Mouse (Mus musculus) spleen, adult 2 months (tissue): ENCODE results near the gene Smarcc2. TPM values are rescaled to one million over a fixed set of nuclear protein-coding genes. Genes with fewer than 3 reads are reported as not detected.

ENCODE experiments used
- DNase-seq, 2 experiments: peaks; one replicate each; pipeline versions ENCODE4 v3.0.0 to v3.0.0-alpha.2; 2012 to 2021; ENCODE audit warnings: low spot score in 2 of 2, low read depth in 1 of 2
- H3K27ac ChIP-seq: fragments of 200-500 bp; 2 replicates; pipeline ENCODE4 v1.5.1; 2012; ENCODE audit warnings: low read length, inconsistent platforms; ENCODE audit not compliant: insufficient read depth
- H3K27me3 ChIP-seq: fragments of 200-500 bp; 2 replicates; pipeline ENCODE4 v1.6.1; 2012; ENCODE audit warnings: mild to moderate bottlenecking, moderate library complexity, low read length, inconsistent platforms; ENCODE audit not compliant: control insufficient read depth, insufficient read depth
- H3K36me3 ChIP-seq: fragments of 200-500 bp; 2 replicates; pipeline ENCODE4 v1.6.1; 2012; ENCODE audit warnings: mild to moderate bottlenecking, low read length, inconsistent platforms; ENCODE audit not compliant: control insufficient read depth, insufficient read depth
- H3K4me1 ChIP-seq: fragments of 200-500 bp; 2 replicates; pipeline ENCODE4 v1.6.1; 2011; ENCODE audit warnings: inconsistent platforms; ENCODE audit not compliant: control insufficient read depth, insufficient read depth, insufficient read length
- H3K4me3 ChIP-seq: fragments of 200-500 bp; 2 replicates; pipeline ENCODE4 v1.5.1; 2011; ENCODE audit warnings: mild to moderate bottlenecking, inconsistent platforms; ENCODE audit not compliant: insufficient read depth, insufficient read length; ENCODE audit errors: extremely low read depth
- CTCF ChIP-seq: fragments of 200-500 bp; IDR thresholded peaks from 2 replicates; pipeline ENCODE4 v1.5.1; 2011; ENCODE audit warnings: mild to moderate bottlenecking, inconsistent platforms; ENCODE audit not compliant: insufficient read depth, insufficient read length, insufficient replicate concordance; ENCODE audit errors: extremely low read depth
- POLR2A ChIP-seq: fragments of 200-500 bp; IDR thresholded peaks from 2 replicates; pipeline ENCODE4 v1.6.1; 2011; ENCODE audit warnings: low read depth, low read length, inconsistent platforms
- WGBS: fragments of 180-500 bp; shearing (Covaris S2); methylation state at CpG from one replicate; pipeline ENCODE4 v1.1.7; 2018; 5-methylcytosine and 5-hydroxymethylcytosine counted together
- polyA plus RNA-seq: library from polyadenylated mRNA; depleted of rRNA; stranded (reverse); fragments of >200 nt; gene quantifications from 2 replicates; pipeline ENCODE4 v1.2.3, GENCODE M21; 2012

Gene Smarcc2
- polyA plus RNA-seq, 1 experiment = 67.8 TPM

- H3K27ac ChIP-seq = no peak overlapping the region
- 47% methylated on average over 1 of the region's 1 CpGs for WGBS
- TF ChIP-seq CTCF = no peak
- DNase-seq = no peak
- no peak overlapping the region for H3K4me3 ChIP-seq
- peaks cover 14% of the 10 kb centered on the region for H3K36me3 ChIP-seq
- peaks cover 16% of the 10 kb centered on the region for H3K4me1 ChIP-seq
- no peaks in the 10 kb centered on the region for H3K27me3 ChIP-seq
Measured at GRCm38 (mm10) chr10:128413076-128413475, 46.0 kb upstream of the Smarcc2 start.

DNA sequence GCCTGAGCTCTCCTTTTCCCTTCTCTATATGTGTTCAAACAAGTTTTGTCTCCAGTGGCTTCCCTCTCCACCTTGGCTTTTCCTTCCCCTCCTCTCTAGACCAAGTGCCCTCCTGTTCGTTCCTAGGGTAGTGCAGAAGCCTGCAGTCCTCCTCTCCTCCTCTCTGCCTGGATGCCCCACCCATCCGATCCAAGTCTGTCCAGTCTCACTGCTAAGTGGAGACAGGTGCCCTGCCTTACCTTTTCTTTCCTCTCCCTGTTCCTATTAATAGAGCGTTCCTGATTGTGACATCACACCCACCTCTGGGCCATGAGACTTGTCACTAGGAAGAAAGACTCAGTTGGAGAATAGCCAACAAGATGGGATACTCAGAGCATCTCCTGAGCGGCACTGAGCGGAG is 44.2 kb upstream of the Smarcc2 start:
- no peak overlapping the region for H3K4me3 ChIP-seq
- no peak for TF ChIP-seq CTCF
- no peak for TF ChIP-seq POLR2A
- H3K36me3 ChIP-seq = peaks cover 20% of the 10 kb centered on the region
- H3K27ac ChIP-seq = no peak overlapping the region
- DNase-seq = no peak
- WGBS = 89% methylated on average over 5 of the region's 5 CpGs
- H3K27me3 ChIP-seq = no peaks in the 10 kb centered on the region
- peaks cover 11% of the 10 kb centered on the region; the same call in 1 of the 2 replicates for H3K4me1 ChIP-seq

- Histone ChIP-seq H3K36me3 (peaks cover 25% of the 10 kb centered on the region), H3K27ac (no peak overlapping the region), H3K27me3 (no peaks in the 10 kb centered on the region), H3K4me1 (peaks cover 7% of the 10 kb centered on the region), H3K4me3 (no peak overlapping the region)
- 73% methylated on average over 5 of the region's 5 CpGs for WGBS
- no peak for DNase-seq
- TF ChIP-seq CTCF = no peak
- TF ChIP-seq POLR2A = no peak
Measured at GRCm38 (mm10) chr10:128422426-128422825, 36.6 kb upstream of the Smarcc2 start.

- Histone ChIP-seq H3K27ac (peak overlapping the region; percentile 71), H3K36me3 (peaks cover 30% of the 10 kb centered on the region), H3K4me3 (no peak overlapping the region), H3K4me1 (peaks cover 7% of the 10 kb centered on the region), H3K27me3 (no peaks in the 10 kb centered on the region)
- 5% methylated on average over 7 of the region's 7 CpGs for WGBS
- TF ChIP-seq CTCF (no peak), POLR2A (no peak)
- DNase-seq = peak in 1 of 2 experiments; percentile 37
Measured at GRCm38 (mm10) chr10:128424604-128425003, 34.4 kb upstream of the Smarcc2 start.

DNA sequence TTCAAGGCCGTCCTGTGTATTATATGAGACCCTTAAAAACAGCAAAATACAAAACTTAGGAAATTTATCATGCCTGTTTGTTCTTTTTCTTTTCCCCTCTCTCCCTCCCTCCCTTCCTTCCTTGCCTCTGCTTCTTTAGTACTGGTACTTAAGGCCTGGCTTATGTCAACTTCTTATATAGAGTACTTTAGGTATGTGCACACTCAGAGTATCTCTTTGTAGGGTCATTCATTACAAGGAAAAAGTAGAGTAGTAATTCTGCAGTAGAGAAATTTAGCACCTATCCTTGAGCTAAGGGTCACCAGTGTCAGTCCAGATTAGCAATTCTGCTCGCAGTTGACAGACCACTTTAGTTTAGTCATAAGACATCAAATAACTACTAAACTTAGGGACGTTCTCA is 33.8 kb upstream of the Smarcc2 start:
- Histone ChIP-seq H3K27me3 (no peaks in the 10 kb centered on the region), H3K4me1 (peaks cover 7% of the 10 kb centered on the region), H3K4me3 (no peak overlapping the region), H3K27ac (no peak overlapping the region), H3K36me3 (peaks cover 33% of the 10 kb centered on the region)
- no peak for DNase-seq
- TF ChIP-seq POLR2A (no peak), CTCF (no peak)
- 90% methylated on average over 3 of the region's 3 CpGs for WGBS

GRCm38 (mm10) chr10:128429052-128429451 is 30.0 kb upstream of the Smarcc2 start:
- WGBS = 86% methylated on average over 5 of the region's 5 CpGs
- Histone ChIP-seq H3K36me3 (peaks cover 22% of the 10 kb centered on the region), H3K4me1 (peaks cover 11% of the 10 kb centered on the region), H3K4me3 (no peak overlapping the region), H3K27ac (no peak overlapping the region), H3K27me3 (no peaks in the 10 kb centered on the region)
- TF ChIP-seq POLR2A (no peak), CTCF (no peak)
- no peak for DNase-seq

DNA sequence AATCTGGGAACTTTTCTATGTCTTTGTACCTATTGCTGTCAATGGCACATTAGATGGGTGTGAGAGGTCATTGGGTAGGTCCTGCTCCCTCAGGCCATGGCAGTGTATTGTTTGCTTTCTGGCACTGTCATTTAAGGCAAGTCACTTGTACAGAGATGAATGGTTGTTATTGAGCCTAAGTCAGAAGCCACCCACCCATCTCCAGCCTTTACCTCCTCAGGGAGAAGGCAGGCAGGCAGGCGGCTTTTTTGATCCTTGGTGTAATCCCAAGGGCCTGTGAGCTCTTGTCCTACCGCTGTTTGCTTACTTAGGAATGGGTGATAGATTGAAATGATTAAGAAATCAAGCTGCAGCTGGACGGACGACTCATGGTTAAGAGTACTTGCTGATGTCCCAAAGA is 29.6 kb upstream of the Smarcc2 start:
- WGBS = 94% methylated on average over 4 of the region's 4 CpGs
- H3K27me3 ChIP-seq = no peaks in the 10 kb centered on the region
- DNase-seq = no peak
- no peak overlapping the region for H3K4me3 ChIP-seq
- H3K4me1 ChIP-seq = peaks cover 15% of the 10 kb centered on the region
- no peak for TF ChIP-seq POLR2A
- TF ChIP-seq CTCF = no peak
- H3K36me3 ChIP-seq = peaks cover 22% of the 10 kb centered on the region
- H3K27ac ChIP-seq = no peak overlapping the region
